Mouse (Mus musculus) gastrocnemius, postnatal 4 days (tissue): ENCODE data around the gene Phc1. TPM values are rescaled to one million over a fixed set of nuclear protein-coding genes. Genes with fewer than 3 reads are reported as not detected.

Source experiments
- total RNA-seq, 2 experiments: library from RNA; stranded (reverse); gene quantifications; 2 replicates each; pipeline ENCODE4 v1.2.3; 2021

Gene Phc1
- total RNA-seq, 2 experiments from 2014 or later, result 24.3 to 24.8 TPM

Other genes with a start within 250 kb of the Phc1 start
- not detected for gene Klrg1, start 57.7 kb downstream of the Phc1 start, total RNA-seq
- gene M6pr, start 31.8 kb downstream of the Phc1 start, total RNA-seq, result 10 to 100 TPM; 44.9 to 45.3 TPM
- 1 to 10 TPM; 2.1 to 2.9 TPM for gene Rimklb, start 158.2 kb upstream of the Phc1 start, total RNA-seq
- 100 to 1,000 TPM; 226 to 237 TPM for gene Mfap5, start 165.3 kb upstream of the Phc1 start, total RNA-seq
- gene Aicda, start 213.2 kb upstream of the Phc1 start, total RNA-seq, result not detected